Comparison of ENCODE assay signal across 26 mouse cellular contexts in the genomic region with DNA sequence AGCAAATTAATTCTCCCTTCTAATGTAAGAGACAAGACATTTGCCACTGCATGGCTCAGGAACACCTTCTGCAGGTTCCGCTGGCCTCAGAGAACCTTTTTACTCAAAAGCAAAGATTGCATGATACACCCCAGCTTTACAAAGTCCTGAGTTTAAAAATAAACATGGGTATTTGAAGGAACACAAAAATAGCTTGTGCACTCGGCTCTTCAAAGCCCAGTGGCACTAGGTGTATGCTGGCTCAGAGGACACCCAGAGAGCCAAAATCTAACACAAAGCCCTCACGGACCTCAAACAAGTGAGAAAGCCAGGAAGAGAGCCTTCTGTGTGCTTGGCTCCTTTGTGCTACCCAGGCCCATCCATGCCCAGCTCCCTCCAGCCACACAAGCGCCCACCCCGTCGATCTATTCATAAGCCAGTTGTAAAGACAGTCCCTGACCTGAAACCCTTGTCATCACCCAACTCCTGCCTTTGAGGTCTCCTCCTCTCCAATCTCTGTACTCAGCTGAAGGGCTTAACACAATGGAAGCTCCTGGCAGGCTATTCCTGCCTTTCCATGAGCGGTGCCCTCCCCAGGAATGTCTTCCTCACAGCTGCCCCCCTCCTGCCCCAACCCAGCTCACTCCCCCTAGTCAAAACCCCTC. TPM values are rescaled to one million over a fixed set of nuclear protein-coding genes. Genes with fewer than 3 reads are reported as not detected.
DNase-seq lines count a peak whose midpoint lies in the region; ATAC-seq and TF ChIP-seq lines count a peak whose summit lies in the region.
"Had no signal": no experiment of that assay in that cellular context is flagged by ENCODE, and none has a peak within 500 bp of the region (broad histone marks: within the 10 kb centered on the region; RNA-seq: fewer than 3 reads in every experiment).

No protein-coding gene starts in this region.

- peak overlapping the region; percentile 83 for H3K27ac ChIP-seq in heart, adult 2 months
- H3K27ac ChIP-seq in heart, embryonic 13.5 days (replicated peaks): peak overlapping the region; percentile 94
- H3K27ac ChIP-seq: embryonic facial prominence, embryonic 15.5 days; hindbrain, embryonic 12.5 days; limb, embryonic 10.5 days; liver, embryonic 12.5 days; midbrain, embryonic 12.5 days had no signal

- no peaks in the 10 kb centered on the region; the same call in 1 of the 2 replicates for H3K79me2 ChIP-seq in heart, adult 2 months (replicated peaks; ENCODE audit: control insufficient read depth, insufficient read depth, low read length)

- H3K9me3 ChIP-seq in heart, embryonic 13.5 days: no peaks in the 10 kb centered on the region
- H3K9me3 ChIP-seq: embryonic facial prominence, embryonic 15.5 days; hindbrain, embryonic 12.5 days; limb, embryonic 10.5 days; liver, embryonic 12.5 days; midbrain, embryonic 12.5 days had no signal

- WGBS in heart, adult 2 months: 47% methylated on average over 7 of the region's 7 CpGs
- WGBS in heart, embryonic 13.5 days: 46% methylated on average over 7 of the region's 7 CpGs

- peak; percentile 52; the same call in 1 of the 2 replicates for ATAC-seq in heart, embryonic 13.5 days (ENCODE audit: extremely low read depth, insufficient number of reproducible peaks, low FRiP score, low TSS enrichment)
- ATAC-seq in megakaryocyte-erythroid progenitor cell, adult 5-6 weeks (replicated peaks; ENCODE audit: low FRiP score, low TSS enrichment, poor library complexity, severe bottlenecking): no peak
- ATAC-seq: activated CD4-positive, CD25-positive, alpha-beta regulatory T cell, adult 4 months; inflammation-experienced regulatory T-cells, adult 6 months; liver, embryonic 12.5 days had no signal

- TF ChIP-seq POLR2A in heart, adult 2 months (IDR thresholded peaks at IDR 0.05; ENCODE audit: insufficient read depth, low read depth, low read length): peak; percentile 34; the same call in 1 of the 2 replicates

- TF ChIP-seq CTCF in heart, adult 2 months (IDR thresholded peaks at IDR 0.05): no peak

- peaks cover 6% of the 10 kb centered on the region; the same call in 1 of the 2 replicates for H3K36me3 ChIP-seq in heart, adult 2 months (ENCODE audit: control insufficient read depth, insufficient read depth, low read length)
- no peaks in the 10 kb centered on the region for H3K36me3 ChIP-seq in heart, embryonic 13.5 days
- H3K36me3 ChIP-seq: embryonic facial prominence, embryonic 15.5 days; hindbrain, embryonic 12.5 days; limb, embryonic 10.5 days; liver, embryonic 12.5 days; midbrain, embryonic 12.5 days had no signal

- intact Hi-C loops in heart, adult 2 months (cut with DNase I): loop anchor here (5.0 kb wide), 1 partner anchor 58 kb away; no protein-coding TSS in a partner anchor

- no peak for TF ChIP-seq EP300 in heart, adult 2 months (IDR thresholded peaks at IDR 0.05; ENCODE audit: insufficient read depth, low read depth, low read length)

- no peaks in the 10 kb centered on the region for H3K27me3 ChIP-seq in heart, adult 2 months (ENCODE audit: control insufficient read depth, insufficient read depth, low read length)
- H3K27me3 ChIP-seq in heart, embryonic 13.5 days (replicated peaks): no peaks in the 10 kb centered on the region
- H3K27me3 ChIP-seq: embryonic facial prominence, embryonic 15.5 days; midbrain, embryonic 12.5 days had no signal

- H3K4me2 ChIP-seq in heart, embryonic 13.5 days: peak overlapping the region; percentile 51
- H3K4me2 ChIP-seq: embryonic facial prominence, embryonic 15.5 days; hindbrain, embryonic 12.5 days; liver, embryonic 12.5 days; midbrain, embryonic 12.5 days had no signal

- H3K4me1 ChIP-seq in heart, adult 2 months (ENCODE audit: control insufficient read depth, insufficient read depth, low read length): peaks cover 11% of the 10 kb centered on the region; the same call in 1 of the 2 replicates
- peaks cover 79% of the 10 kb centered on the region for H3K4me1 ChIP-seq in heart, embryonic 13.5 days
- H3K4me1 ChIP-seq: embryonic facial prominence, embryonic 15.5 days; hindbrain, embryonic 12.5 days; limb, embryonic 10.5 days had no signal

- H3K9ac ChIP-seq in heart, adult 2 months (ENCODE audit: low read depth, low read length): no peak overlapping the region; the same call in 1 of the 2 replicates
- H3K9ac ChIP-seq in heart, embryonic 13.5 days: peak overlapping the region; percentile 63
- H3K9ac ChIP-seq: embryonic facial prominence, embryonic 15.5 days; hindbrain, embryonic 12.5 days; liver, embryonic 12.5 days; midbrain, embryonic 12.5 days had no signal

- H3K4me3 ChIP-seq in heart, adult 2 months: no peak overlapping the region
- no peak overlapping the region for H3K4me3 ChIP-seq in heart, embryonic 13.5 days
- H3K4me3 ChIP-seq: embryonic facial prominence, embryonic 15.5 days; hindbrain, embryonic 12.5 days; limb, embryonic 10.5 days; liver, embryonic 12.5 days; midbrain, embryonic 12.5 days had no signal

- DNase-seq in cerebellum, adult 11-12 months: peak; percentile 18
- no peak for DNase-seq in cerebellum, postnatal 4 days (ENCODE audit: low spot score in 2 of 2)
- DNase-seq in heart, adult 2 months: peak in 1 of 2 experiments; percentile 45
- DNase-seq in heart, postnatal 4 days: no peak
- peak; percentile 34 for DNase-seq in brain, adult 2 months (ENCODE audit: low read depth, low spot score)
- no peak for DNase-seq in yolk sac, embryonic 10.5 days (ENCODE audit: low spot score)
- DNase-seq: adrenal gland, postnatal 10 days; cerebellum, adult 11 months; cerebellum, postnatal 14 days; embryo, embryonic 11 days; gastrocnemius, postnatal 36 days; kidney, adult 8-10 months; kidney, postnatal 14 days; lung, adult 2 months; lung, postnatal 4 days; right cerebral cortex, postnatal 25 days had no signal

RNA-seq across cellular contexts. Expression of a gene that starts 23.4 kb away (rescaled TPM):
- total RNA-seq in heart, adult 2 months (2021): 10 to 100 TPM; 85.1 to 99.5 TPM
- polyA plus RNA-seq in heart, adult 2 months (2012; rRNA removed): 33.1 and 39.4 TPM in 2 replicates
- 10 to 100 TPM; 60.7 to 63.1 TPM for total RNA-seq in heart, postnatal 4 days (2021)
- 73.4 and 82.1 TPM in 2 replicates for polyA plus RNA-seq in heart, embryonic 13.5 days (2015; fragmentation: Nextera tagmentation; extraction: Ambion mirVana)
- total RNA-seq in megakaryocyte-erythroid progenitor cell, adult 5-6 weeks (2014; fragmentation: Nextera tagmentation): 0.33 and 3.3 TPM in 2 replicates
- 1.4 and 3.4 TPM in 2 replicates for total RNA-seq in megakaryocyte-erythroid progenitor cell, adult 5-6 weeks (2017)
- total RNA-seq: neutrophil, adult 5-6 weeks had no signal

Comparison
In these comparisons a context has a peak if more than half of its experiments do, and no peak if none do; other contexts are left out.
1. DNase-seq: peak in cerebellum, adult 11-12 months (single experiment) and brain, adult 2 months (single experiment); none in cerebellum, postnatal 4 days (0 of 2), heart, postnatal 4 days (single experiment) and yolk sac, embryonic 10.5 days (single experiment).
2. RNA of a gene that starts 23.4 kb away (total RNA-seq): 85.1 to 99.5 TPM in heart, adult 2 months and 60.7 to 63.1 TPM in heart, postnatal 4 days; 0.33 to 3.4 TPM in megakaryocyte-erythroid progenitor cell, adult 5-6 weeks; every median in the first group is over 10 times any median in the second.